Mouse (Mus musculus): ENCODE results near the gene Ipo11. TPM values are rescaled to one million over a fixed set of nuclear protein-coding genes. Genes with fewer than 3 reads are reported as not detected.
A peak's percentile ranks its signal among the peaks of the same experiment; 100 is the strongest.

Ipo11 gene
- polyA plus RNA-seq, 1 experiment from 2014 or later, result 57.7 TPM

DNA sequence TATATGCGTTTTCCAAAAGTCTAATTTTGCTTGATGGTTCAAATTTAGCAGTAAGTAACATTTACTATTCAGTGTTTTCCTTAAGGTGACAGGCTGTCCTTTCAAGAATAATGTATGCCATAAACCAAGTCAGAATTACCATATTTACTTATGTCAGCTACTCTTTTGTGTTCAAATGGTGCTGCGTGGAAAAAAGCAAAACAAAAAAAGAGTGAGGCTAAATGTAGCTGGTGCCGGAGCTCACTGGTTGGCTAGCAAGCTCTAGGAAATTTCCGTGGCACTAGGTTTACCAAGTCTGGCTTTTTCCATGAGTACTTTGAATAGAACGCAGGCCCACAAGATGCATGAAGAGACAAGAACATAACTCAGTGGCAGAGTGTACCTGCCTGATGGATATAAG lies 131.6 kb downstream of the Ipo11 start:
- no peak overlapping the region for H3K4me2 ChIP-seq (ENCODE audit: low read length)
- H3K27me3 ChIP-seq (replicated peaks; ENCODE audit: control insufficient read depth, insufficient read depth, low read length), result no peaks in the 10 kb centered on the region
- no peaks in the 10 kb centered on the region for H3K9me3 ChIP-seq (ENCODE audit: control insufficient read depth, low read length)
- H3K36me3 ChIP-seq (ENCODE audit: control insufficient read depth, insufficient read depth, low read length), result peaks cover 7% of the 10 kb centered on the region; the same call in 1 of the 2 replicates
- no peaks in the 10 kb centered on the region for H3K4me1 ChIP-seq (replicated peaks; ENCODE audit: control insufficient read depth, insufficient read depth, low read length)
- H3K9ac ChIP-seq (ENCODE audit: low read length), result no peak overlapping the region
- ATAC-seq (replicated peaks; ENCODE audit: low FRiP score, low TSS enrichment, low read depth), result no peak
- no peak overlapping the region for H3K27ac ChIP-seq (ENCODE audit: low read depth)
- no peak overlapping the region for H3K4me3 ChIP-seq (ENCODE audit: low read depth, low read length)
- WGBS, result 91% methylated on average over 5 of the region's 5 CpGs
- no peak for DNase-seq (ENCODE audit: low spot score)

DNA sequence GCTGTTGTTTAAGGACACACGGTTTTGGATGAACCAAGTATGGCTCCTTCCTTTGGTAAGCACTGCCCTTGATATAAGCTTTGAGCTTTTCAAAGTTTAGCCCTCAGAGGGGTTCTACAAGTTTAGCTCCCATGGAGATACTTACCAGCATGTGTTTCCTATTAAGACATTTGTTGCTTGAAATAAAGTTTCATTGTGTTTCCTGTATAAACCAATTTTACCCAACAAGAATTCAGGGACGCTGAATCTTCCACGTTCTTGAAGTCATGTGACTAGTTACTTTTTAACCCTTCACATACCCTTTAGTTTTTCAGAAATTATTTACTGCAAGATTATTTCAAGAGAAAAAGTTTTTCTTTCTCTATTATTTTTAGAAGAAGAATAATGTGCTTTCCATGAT lies 138.7 kb downstream of the Ipo11 start:
- ATAC-seq (replicated peaks; ENCODE audit: low FRiP score, low TSS enrichment, low read depth) (no peak), DNase-seq (ENCODE audit: low spot score) (no peak)
- no peaks in the 10 kb centered on the region for H3K9me3 ChIP-seq (ENCODE audit: control insufficient read depth, low read length)
- no peaks in the 10 kb centered on the region for H3K27me3 ChIP-seq (replicated peaks; ENCODE audit: control insufficient read depth, insufficient read depth, low read length)
- 56% methylated on average over 3 of the region's 3 CpGs for WGBS
- H3K36me3 ChIP-seq (ENCODE audit: control insufficient read depth, insufficient read depth, low read length), result peaks cover 26% of the 10 kb centered on the region
- H3K27ac ChIP-seq (ENCODE audit: low read depth), result no peak overlapping the region
- no peak overlapping the region for H3K9ac ChIP-seq (ENCODE audit: low read length)
- H3K4me3 ChIP-seq (ENCODE audit: low read depth, low read length), result no peak overlapping the region
- H3K4me2 ChIP-seq (ENCODE audit: low read length), result no peak overlapping the region
- H3K4me1 ChIP-seq (replicated peaks; ENCODE audit: control insufficient read depth, insufficient read depth, low read length), result no peaks in the 10 kb centered on the region

DNA sequence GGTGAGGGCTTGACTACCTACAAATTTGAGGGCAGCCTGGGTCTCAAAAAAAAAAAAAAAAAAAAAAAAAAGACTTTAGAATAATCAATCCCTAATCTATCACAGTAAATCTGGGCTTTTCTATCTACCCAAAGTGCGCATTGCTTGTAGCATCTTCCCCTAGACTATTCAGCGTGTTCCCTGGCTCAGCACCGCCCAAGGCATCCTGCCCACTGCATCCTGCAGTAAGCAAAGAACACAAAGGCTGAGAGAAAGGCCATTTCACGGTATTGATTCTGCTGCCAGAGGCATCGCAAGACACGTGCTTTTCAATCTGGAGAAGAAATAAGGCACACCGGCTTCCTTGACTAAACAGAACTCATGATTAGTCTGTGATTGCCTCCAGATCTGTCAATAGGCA lies 147.9 kb downstream of the Ipo11 start:
- WGBS, result 92% methylated on average over 7 of the region's 7 CpGs
- Histone ChIP-seq H3K36me3 (ENCODE audit: control insufficient read depth, insufficient read depth, low read length) (peaks cover 8% of the 10 kb centered on the region; the same call in 1 of the 2 replicates), H3K9me3 (ENCODE audit: control insufficient read depth, low read length) (no peaks in the 10 kb centered on the region), H3K4me1 (replicated peaks; ENCODE audit: control insufficient read depth, insufficient read depth, low read length) (no peaks in the 10 kb centered on the region), H3K4me3 (ENCODE audit: low read depth, low read length) (no peak overlapping the region), H3K27ac (ENCODE audit: low read depth) (no peak overlapping the region), H3K27me3 (replicated peaks; ENCODE audit: control insufficient read depth, insufficient read depth, low read length) (no peaks in the 10 kb centered on the region), H3K9ac (ENCODE audit: low read length) (no peak overlapping the region), H3K4me2 (ENCODE audit: low read length) (no peak overlapping the region)
- DNase-seq (ENCODE audit: low spot score) (no peak), ATAC-seq (replicated peaks; ENCODE audit: low FRiP score, low TSS enrichment, low read depth) (no peak)

DNA sequence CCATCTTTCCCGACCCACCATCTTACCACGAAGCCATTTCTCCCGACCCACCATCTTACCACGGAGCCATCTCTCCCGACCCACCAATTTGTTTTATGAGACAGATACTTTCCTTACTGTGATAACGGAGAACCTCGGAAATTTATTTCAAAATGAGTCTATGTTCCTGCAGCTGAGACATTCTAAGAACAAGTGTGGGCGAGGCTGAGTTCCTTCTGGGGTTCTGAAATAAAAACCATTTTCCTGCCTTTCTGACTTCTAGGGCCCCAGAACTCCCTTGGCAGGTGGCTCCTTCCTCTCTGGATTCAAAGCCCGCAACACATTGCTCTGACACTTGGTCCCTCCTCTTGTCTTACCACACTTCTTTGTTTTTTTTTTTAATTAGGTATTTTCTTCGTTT lies 168.0 kb downstream of the Ipo11 start:
- Histone ChIP-seq H3K9me3 (ENCODE audit: control insufficient read depth, low read length) (no peaks in the 10 kb centered on the region), H3K4me1 (replicated peaks; ENCODE audit: control insufficient read depth, insufficient read depth, low read length) (no peaks in the 10 kb centered on the region), H3K27ac (ENCODE audit: low read depth) (no peak overlapping the region), H3K9ac (ENCODE audit: low read length) (no peak overlapping the region), H3K4me3 (ENCODE audit: low read depth, low read length) (no peak overlapping the region), H3K36me3 (ENCODE audit: control insufficient read depth, insufficient read depth, low read length) (no peaks in the 10 kb centered on the region), H3K4me2 (ENCODE audit: low read length) (no peak overlapping the region), H3K27me3 (replicated peaks; ENCODE audit: control insufficient read depth, insufficient read depth, low read length) (no peaks in the 10 kb centered on the region; the same call in 1 of the 2 replicates)
- no peak for ATAC-seq (replicated peaks; ENCODE audit: low FRiP score, low TSS enrichment, low read depth)
- WGBS, result 94% methylated on average over 10 of the region's 10 CpGs
- DNase-seq (ENCODE audit: low spot score), result no peak

DNA sequence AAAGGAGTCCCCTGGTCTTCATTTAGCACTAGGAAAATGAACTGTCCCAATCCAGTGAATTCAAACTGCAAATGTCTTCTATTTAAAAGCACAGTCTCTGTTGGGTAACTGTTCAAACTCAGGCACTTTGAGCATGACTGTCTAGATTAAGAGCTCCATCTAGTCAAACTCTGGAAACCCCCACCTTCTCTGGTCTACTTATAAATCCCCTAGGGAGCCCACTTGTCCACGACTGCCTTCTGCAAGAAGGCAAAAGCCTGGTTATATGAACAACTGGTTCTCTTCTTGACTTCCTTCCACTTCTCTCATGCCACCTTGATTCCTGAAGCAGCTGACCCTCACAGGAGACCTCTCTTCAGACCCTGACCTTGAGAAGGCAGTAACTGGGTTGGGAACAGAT lies 174.1 kb downstream of the Ipo11 start:
- DNase-seq (ENCODE audit: low spot score) (no peak), ATAC-seq (replicated peaks; ENCODE audit: low FRiP score, low TSS enrichment, low read depth) (no peak)
- Histone ChIP-seq H3K9me3 (ENCODE audit: control insufficient read depth, low read length) (no peaks in the 10 kb centered on the region), H3K9ac (ENCODE audit: low read length) (no peak overlapping the region), H3K4me1 (replicated peaks; ENCODE audit: control insufficient read depth, insufficient read depth, low read length) (0 out of 2 replicates have a peak, but pooled peaks cover 3% of the 10 kb centered on the region), H3K36me3 (ENCODE audit: control insufficient read depth, insufficient read depth, low read length) (no peaks in the 10 kb centered on the region), H3K27me3 (replicated peaks; ENCODE audit: control insufficient read depth, insufficient read depth, low read length) (no peaks in the 10 kb centered on the region; the same call in 1 of the 2 replicates), H3K4me3 (ENCODE audit: low read depth, low read length) (no peak overlapping the region), H3K4me2 (ENCODE audit: low read length) (no peak overlapping the region), H3K27ac (ENCODE audit: low read depth) (no peak overlapping the region)
- WGBS, result 53% methylated on average over 1 of the region's 1 CpGs

DNA sequence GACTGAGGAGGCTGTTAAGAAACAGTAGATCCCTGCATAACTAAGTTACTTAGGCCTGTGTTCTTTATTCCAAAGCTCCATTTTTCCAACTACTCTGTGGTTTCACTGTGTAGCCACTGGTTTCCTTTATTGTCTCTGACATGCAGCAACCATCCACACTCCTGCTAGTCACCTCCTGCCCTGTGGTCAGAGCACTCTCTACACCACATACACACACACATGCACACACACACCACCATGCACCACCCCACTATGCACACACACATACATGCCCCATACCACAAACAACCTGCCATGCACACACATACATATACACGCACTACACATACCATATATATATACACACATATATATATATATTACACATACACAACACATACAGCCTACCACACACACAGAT lies 175.1 kb downstream of the Ipo11 start:
- Histone ChIP-seq H3K36me3 (ENCODE audit: control insufficient read depth, insufficient read depth, low read length) (no peaks in the 10 kb centered on the region), H3K9ac (ENCODE audit: low read length) (no peak overlapping the region), H3K4me3 (ENCODE audit: low read depth, low read length) (no peak overlapping the region), H3K4me1 (replicated peaks; ENCODE audit: control insufficient read depth, insufficient read depth, low read length) (0 out of 2 replicates have a peak, but pooled peaks cover 3% of the 10 kb centered on the region), H3K27me3 (replicated peaks; ENCODE audit: control insufficient read depth, insufficient read depth, low read length) (no peaks in the 10 kb centered on the region; the same call in 1 of the 2 replicates), H3K9me3 (ENCODE audit: control insufficient read depth, low read length) (no peaks in the 10 kb centered on the region), H3K4me2 (ENCODE audit: low read length) (no peak overlapping the region), H3K27ac (ENCODE audit: low read depth) (no peak overlapping the region)
- 97% methylated on average over 1 of the region's 1 CpGs for WGBS
- DNase-seq (ENCODE audit: low spot score) (no peak), ATAC-seq (replicated peaks; ENCODE audit: low FRiP score, low TSS enrichment, low read depth) (no peak)

DNA sequence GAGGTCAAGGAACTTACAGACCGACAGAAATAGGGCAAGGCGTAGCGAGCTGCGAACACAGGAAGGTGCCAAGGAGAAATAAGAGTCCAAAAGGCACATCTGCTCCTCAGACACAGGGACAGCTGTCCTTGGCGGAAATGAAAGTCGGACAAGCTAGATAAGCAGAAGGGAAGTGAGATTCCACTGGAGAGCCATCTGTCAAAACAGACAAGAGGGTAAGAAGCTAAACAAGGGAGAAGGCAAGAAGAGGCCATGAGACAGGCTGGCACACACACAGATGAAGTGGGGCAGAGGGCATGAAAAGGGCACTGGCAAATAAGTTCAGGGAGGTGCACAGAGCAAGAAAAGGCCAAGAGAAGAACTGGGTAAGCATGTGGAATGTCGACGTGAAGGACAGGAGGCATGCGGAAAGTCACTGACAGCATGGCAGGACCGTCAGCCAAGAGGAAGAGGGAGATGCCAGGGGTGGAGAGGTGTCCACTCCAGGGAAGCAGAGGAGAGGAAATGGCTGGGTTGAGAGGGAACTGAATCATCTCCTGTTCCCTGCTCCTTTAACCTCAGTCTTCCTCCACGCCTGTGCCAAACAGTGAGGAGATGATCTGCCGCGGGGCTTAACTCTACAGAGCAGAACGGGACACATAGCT lies 176.4 kb downstream of the Ipo11 start:
- Histone ChIP-seq H3K36me3 (ENCODE audit: control insufficient read depth, insufficient read depth, low read length) (no peaks in the 10 kb centered on the region), H3K27ac (ENCODE audit: low read depth) (no peak overlapping the region), H3K27me3 (replicated peaks; ENCODE audit: control insufficient read depth, insufficient read depth, low read length) (no peaks in the 10 kb centered on the region; the same call in 1 of the 2 replicates), H3K4me2 (ENCODE audit: low read length) (no peak overlapping the region), H3K9ac (ENCODE audit: low read length) (no peak overlapping the region), H3K4me3 (ENCODE audit: low read depth, low read length) (no peak overlapping the region), H3K9me3 (ENCODE audit: control insufficient read depth, low read length) (no peaks in the 10 kb centered on the region), H3K4me1 (replicated peaks; ENCODE audit: control insufficient read depth, insufficient read depth, low read length) (0 out of 2 replicates have a peak, but pooled peaks cover 3% of the 10 kb centered on the region)
- no peak for DNase-seq (ENCODE audit: low spot score)
- 0 out of 2 replicates have a peak, but pooled peaks have one; percentile 29 for ATAC-seq (replicated peaks; ENCODE audit: low FRiP score, low TSS enrichment, low read depth)
- WGBS, result 57% methylated on average over 14 of the region's 14 CpGs

DNA sequence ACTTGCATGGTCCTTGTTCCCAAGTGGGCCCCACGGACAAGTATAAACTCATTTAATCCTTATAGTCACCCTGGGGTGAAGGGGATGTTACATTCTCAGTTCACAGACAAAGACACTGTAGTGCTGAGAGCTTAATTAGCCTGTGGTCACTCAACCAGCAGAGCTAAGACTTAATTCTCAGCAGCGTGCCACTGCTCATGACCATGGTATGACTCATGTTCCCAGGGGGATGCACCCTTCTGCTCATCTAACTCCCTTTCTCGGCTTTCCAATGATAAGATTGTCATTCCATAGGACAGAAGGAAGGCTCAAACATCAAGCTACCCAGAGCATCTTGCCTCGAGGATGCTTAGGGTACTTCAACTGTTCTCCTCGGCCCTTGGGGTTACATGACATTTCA lies 180.9 kb downstream of the Ipo11 start:
- H3K36me3 ChIP-seq (ENCODE audit: control insufficient read depth, insufficient read depth, low read length), result no peaks in the 10 kb centered on the region
- 71% methylated on average over 5 of the region's 5 CpGs for WGBS
- ATAC-seq (replicated peaks; ENCODE audit: low FRiP score, low TSS enrichment, low read depth), result no peak

DNA sequence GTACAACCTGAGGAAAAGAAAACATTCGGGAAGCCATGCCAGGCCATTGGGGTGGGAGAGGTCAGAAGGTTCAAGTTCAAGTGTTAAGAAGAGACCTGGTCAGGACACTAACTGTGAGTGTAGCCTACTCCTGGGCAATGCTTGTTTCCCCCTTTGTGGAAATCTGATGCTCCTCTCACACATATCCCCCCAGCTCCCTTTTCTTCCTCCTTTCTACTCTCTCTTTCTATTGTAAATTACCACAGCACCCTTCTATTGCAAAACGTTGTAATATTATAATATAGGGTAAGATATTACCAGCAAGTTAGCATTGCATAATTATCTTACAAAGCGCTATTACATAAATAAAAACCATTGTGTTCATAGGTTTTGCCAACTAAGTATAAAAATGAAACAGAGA lies 182.5 kb downstream of the Ipo11 start:
- Histone ChIP-seq H3K9ac (ENCODE audit: low read length) (no peak overlapping the region), H3K27ac (ENCODE audit: low read depth) (no peak overlapping the region), H3K4me3 (ENCODE audit: low read depth, low read length) (no peak overlapping the region), H3K27me3 (replicated peaks; ENCODE audit: control insufficient read depth, insufficient read depth, low read length) (no peaks in the 10 kb centered on the region), H3K9me3 (ENCODE audit: control insufficient read depth, low read length) (no peaks in the 10 kb centered on the region), H3K36me3 (ENCODE audit: control insufficient read depth, insufficient read depth, low read length) (no peaks in the 10 kb centered on the region), H3K4me2 (ENCODE audit: low read length) (no peak overlapping the region), H3K4me1 (replicated peaks; ENCODE audit: control insufficient read depth, insufficient read depth, low read length) (no peaks in the 10 kb centered on the region)
- no peak for ATAC-seq (replicated peaks; ENCODE audit: low FRiP score, low TSS enrichment, low read depth)
- WGBS, result 82% methylated on average over 3 of the region's 3 CpGs
- DNase-seq (ENCODE audit: low spot score), result no peak

More for the DNA sequence above, 180.9 kb downstream of the Ipo11 start:
- H3K4me2 ChIP-seq (ENCODE audit: low read length), result no peak overlapping the region
- no peak for DNase-seq (ENCODE audit: low spot score)
- no peak overlapping the region for H3K9ac ChIP-seq (ENCODE audit: low read length)
- H3K9me3 ChIP-seq (ENCODE audit: control insufficient read depth, low read length), result no peaks in the 10 kb centered on the region
- 0 out of 2 replicates have a peak, but pooled peaks cover 3% of the 10 kb centered on the region for H3K4me1 ChIP-seq (replicated peaks; ENCODE audit: control insufficient read depth, insufficient read depth, low read length)
- H3K27me3 ChIP-seq (replicated peaks; ENCODE audit: control insufficient read depth, insufficient read depth, low read length), result no peaks in the 10 kb centered on the region
- H3K4me3 ChIP-seq (ENCODE audit: low read depth, low read length), result no peak overlapping the region
- no peak overlapping the region for H3K27ac ChIP-seq (ENCODE audit: low read depth)
